Mouse (Mus musculus): ENCODE data around the gene Rab3ip. TPM values are rescaled to one million over a fixed set of nuclear protein-coding genes. Genes with fewer than 3 reads are reported as not detected.

Rab3ip gene
- total RNA-seq, 2 experiments from 2014 or later, result 41.7 to 50.6 TPM

GRCm38 (mm10) chr10:116893753-116894152, 56.8 kb downstream of the Rab3ip start:
- intact Hi-C loops (cut with DNase I), result loop anchor here (5.0 kb wide), 1 partner anchor 561 kb away; no protein-coding TSS in a partner anchor
- no peak for DNase-seq (ENCODE audit: low spot score in 2 of 2)

- intact Hi-C loops (cut with DNase I), result loop anchor here (5.0 kb wide), 1 partner anchor 558 kb away; no protein-coding TSS in a partner anchor
- no peak for DNase-seq (ENCODE audit: low spot score in 2 of 2)
Measured at GRCm38 (mm10) chr10:116890587-116890986, 60.0 kb downstream of the Rab3ip start.

DNA sequence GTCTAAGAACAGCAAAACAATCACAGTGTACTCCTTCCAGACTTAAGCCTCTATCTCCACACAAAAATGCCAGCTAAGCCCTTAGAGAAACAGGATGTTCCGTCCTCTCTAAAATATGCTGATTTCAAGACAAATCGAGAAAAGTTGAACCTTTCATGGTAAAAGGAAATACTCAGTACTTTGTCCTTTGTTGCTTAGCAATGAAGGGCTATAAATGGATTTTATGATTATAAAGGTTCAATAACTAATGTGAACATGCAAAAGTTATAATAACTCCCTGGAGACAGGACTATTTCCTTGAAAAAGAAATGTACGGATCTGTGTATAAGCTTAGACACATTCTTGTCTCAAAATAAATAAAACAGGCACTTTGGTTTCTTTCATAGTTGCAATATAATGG, 66.0 kb downstream of the Rab3ip start:
- intact Hi-C loops (cut with DNase I), result no loop called here
- no peak for DNase-seq (ENCODE audit: low spot score in 2 of 2)

- intact Hi-C loops (cut with DNase I), result no loop called here
- no peak for DNase-seq (ENCODE audit: low spot score in 2 of 2)
Measured at GRCm38 (mm10) chr10:116883531-116883930, 67.0 kb downstream of the Rab3ip start.

GRCm38 (mm10) chr10:116877436-116877835, 73.1 kb downstream of the Rab3ip start:
- DNase-seq (ENCODE audit: low spot score in 2 of 2), result no peak
- intact Hi-C loops (cut with DNase I), result no loop called here

DNA sequence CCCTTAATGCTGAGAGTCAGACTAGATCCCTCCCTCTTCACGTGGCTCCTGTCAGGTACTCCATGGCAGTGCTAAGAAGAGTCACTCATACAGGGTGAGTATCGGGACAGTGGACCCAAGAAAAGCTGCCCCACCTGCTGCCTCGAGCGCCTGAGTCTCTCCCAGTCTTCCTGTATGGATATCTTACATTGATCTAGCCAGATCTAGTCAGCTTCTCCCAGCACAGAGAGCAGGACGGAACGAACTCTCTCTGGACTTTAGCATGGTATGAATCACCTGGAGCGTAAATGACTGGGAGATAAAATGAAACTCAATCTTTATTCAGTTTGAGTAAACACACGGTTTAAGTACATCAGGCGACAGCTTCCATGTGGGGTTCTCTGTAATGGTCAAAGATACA, 76.1 kb downstream of the Rab3ip start:
- DNase-seq (ENCODE audit: low spot score in 2 of 2), result no peak
- intact Hi-C loops (cut with DNase I), result no loop called here

DNA sequence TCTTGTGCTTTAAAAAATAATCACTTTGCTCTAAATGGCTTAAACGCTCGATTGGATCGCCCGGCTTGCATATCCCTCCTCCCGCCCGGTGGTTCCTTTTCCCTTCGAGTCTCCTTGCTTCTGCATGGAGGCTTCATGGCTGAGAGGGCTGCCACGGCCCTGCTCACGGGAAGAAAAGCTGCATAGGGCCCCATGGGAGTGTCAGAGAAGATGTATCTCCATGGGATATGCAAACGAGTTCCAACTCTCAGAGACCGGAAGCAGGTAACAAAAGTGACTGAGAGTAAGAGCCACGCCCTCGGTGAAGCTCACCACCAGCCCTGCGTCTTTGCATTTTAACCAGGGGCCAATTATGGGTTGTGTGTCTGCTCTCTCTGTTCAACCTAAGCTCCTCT, 78.6 kb downstream of the Rab3ip start:
- DNase-seq (ENCODE audit: low spot score in 2 of 2), result no peak
- intact Hi-C loops (cut with DNase I), result no loop called here

- intact Hi-C loops (cut with DNase I), result no loop called here
- peak; percentile 15 to 29 for DNase-seq (ENCODE audit: low spot score in 2 of 2)
Measured at GRCm38 (mm10) chr10:116871329-116872015, 79.1 kb downstream of the Rab3ip start.

DNA sequence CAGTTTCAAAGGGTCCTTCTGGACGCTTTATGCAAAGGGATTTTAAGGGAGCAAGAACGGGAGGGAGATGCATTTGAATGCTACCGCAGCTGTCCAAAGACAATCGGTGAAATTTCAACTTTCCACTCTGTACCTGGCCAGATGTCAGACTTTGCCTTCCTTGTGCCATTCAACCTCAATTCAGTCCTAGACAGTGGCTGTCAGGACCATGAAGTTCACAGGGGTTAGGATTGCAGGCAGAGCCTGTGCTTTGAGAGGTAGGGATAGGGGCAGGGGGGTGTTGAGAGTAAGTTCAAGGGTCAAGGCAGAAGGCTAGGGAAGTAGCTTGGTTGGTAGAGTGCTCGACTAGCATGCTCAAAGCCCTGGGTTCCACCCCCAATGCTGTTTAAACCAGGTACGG, 79.8 kb downstream of the Rab3ip start:
- no peak for DNase-seq (ENCODE audit: low spot score in 2 of 2)

More for the DNA sequence above, 79.8 kb downstream of the Rab3ip start:
- intact Hi-C loops (cut with DNase I), result no loop called here

Other genes starting within 250 kb of the Rab3ip start
- under 1 TPM; 0.15 to 0.25 TPM for gene Myrfl, start 53.9 kb downstream of the Rab3ip start, total RNA-seq (2021)
- not detected for gene Gm10271, start 21.8 kb upstream of the Rab3ip start, total RNA-seq (2021)
- under 1 TPM; 0.12 to 0.27 TPM for gene Best3, start 35.5 kb upstream of the Rab3ip start, total RNA-seq (2021)
- not detected for gene Lrrc10, start 94.6 kb upstream of the Rab3ip start, total RNA-seq (2021)
- 100 to 1,000 TPM; 155 to 156 TPM for gene Cct2, start 113.0 kb upstream of the Rab3ip start, total RNA-seq (2021)
- 10 to 100 TPM; 33.2 to 35.6 TPM for gene Frs2, start 197.8 kb upstream of the Rab3ip start, total RNA-seq (2021)

Measured in left cerebral cortex, postnatal 36 days (tissue).